Mouse (Mus musculus) layer of hippocampus, postnatal 14 days (tissue): ENCODE data around the gene Cd151. TPM values are rescaled to one million over a fixed set of nuclear protein-coding genes. Genes with fewer than 3 reads are reported as not detected.
"Not testable (repeated sequence)": the region's sequence is repeated elsewhere in the genome, so short reads cannot be mapped to it uniquely, and the experiment has no call there.

ENCODE experiments used
- DNase-seq, 2 experiments: peaks; one replicate each; pipeline ENCODE4 v3.0.0; 2021 to 2022; ENCODE audit warnings: low spot score in 2 of 2, mixed read lengths in 1 of 2
- total RNA-seq, 2 experiments: library from RNA; stranded (reverse); gene quantifications; 2 replicates each; pipeline ENCODE4 v1.2.3; 2021

Gene Cd151
- total RNA-seq, 2 experiments from 2014 or later = 29.5 to 33.8 TPM

GRCm38 (mm10) chr7:141435129-141435855 lies 31.9 kb upstream of the Cd151 start:
- DNase-seq = peak in 1 of 2 experiments; percentile 61

- DNase-seq = no peak
Measured at GRCm38 (mm10) chr7:141435856-141436522, 31.2 kb upstream of the Cd151 start.

GRCm38 (mm10) chr7:141436523-141436892 lies 30.7 kb upstream of the Cd151 start:
- no peak for DNase-seq

GRCm38 (mm10) chr7:141437178-141438120 lies 29.7 kb upstream of the Cd151 start, which contains the start of gene Slc25a22:
Slc25a22 (minus strand) TSS chr7:141437892.
- peak; percentile 76 to 92 for DNase-seq

- DNase-seq = no peak
Measured at GRCm38 (mm10) chr7:141438201-141438968, 28.8 kb upstream of the Cd151 start.

- no peak for DNase-seq
Measured at GRCm38 (mm10) chr7:141439140-141439679, 28.0 kb upstream of the Cd151 start.

- no peak for DNase-seq
Measured at GRCm38 (mm10) chr7:141439811-141440210, 27.4 kb upstream of the Cd151 start.

GRCm38 (mm10) chr7:141440613-141441012 lies 26.6 kb upstream of the Cd151 start:
- peak in 1 of 2 experiments; percentile 72 for DNase-seq

GRCm38 (mm10) chr7:141441460-141441859 lies 25.7 kb upstream of the Cd151 start:
- DNase-seq = no peak

- DNase-seq = no peak
Measured at GRCm38 (mm10) chr7:141442199-141442598, 25.0 kb upstream of the Cd151 start.

GRCm38 (mm10) chr7:141443081-141443821 lies 23.9 kb upstream of the Cd151 start:
- no peak for DNase-seq

GRCm38 (mm10) chr7:141443828-141444237 lies 23.4 kb upstream of the Cd151 start, which contains the start of gene Pidd1:
Pidd1 (minus strand) TSS chr7:141444025.
- no peak for DNase-seq

- DNase-seq = not testable (repeated sequence)
Measured at GRCm38 (mm10) chr7:141446374-141446773, 20.8 kb upstream of the Cd151 start.

- peak; percentile 95 to 98 for DNase-seq
Measured at GRCm38 (mm10) chr7:141447110-141447991, 19.8 kb upstream of the Cd151 start, which contains the start of gene Rplp2. Rplp2 (plus strand) TSS chr7:141447370.

- no peak for DNase-seq
Measured at GRCm38 (mm10) chr7:141451928-141452327, 15.3 kb upstream of the Cd151 start.

- DNase-seq = no peak
Measured at GRCm38 (mm10) chr7:141453636-141454035, 13.6 kb upstream of the Cd151 start.

- DNase-seq = peak; percentile 85 to 92
Measured at GRCm38 (mm10) chr7:141454967-141455551, 12.1 kb upstream of the Cd151 start, which contains the start of gene Pnpla2. Pnpla2 (plus strand) TSS chr7:141455198.
